Comparison of ENCODE assay signal across 8 mouse cellular contexts in genomic region chr15:98475382-98475781, GRCm38 (mm10). TPM values are rescaled to one million over a fixed set of nuclear protein-coding genes. Genes with fewer than 3 reads are reported as not detected.
A peak's percentile ranks its signal among the peaks of the same experiment; 100 is the strongest.
DNase-seq lines count a peak whose midpoint lies in the region; ATAC-seq and TF ChIP-seq lines count a peak whose summit lies in the region.

No protein-coding gene starts in this region.

- DNase-seq in kidney, adult 18-20 months = peak; percentile 34
- no peak for DNase-seq in kidney, adult 11 months
- peak; percentile 79 to 81 for DNase-seq in B cell, adult 2 months
- peak; percentile 31 for DNase-seq in NIH3T3 (ENCODE audit: low read depth)
- DNase-seq in cerebellum, adult 9-10 months = peak; percentile 22
- DNase-seq in kidney, postnatal 0 days (ENCODE audit: low spot score) = peak; percentile 33
- peak; percentile 13 for DNase-seq in retina, adult 2 months (ENCODE audit: low read depth, low spot score)

- no peak for ATAC-seq in kidney, postnatal 0 days (replicated peaks; ENCODE audit: low FRiP score, low read depth)
- no peak for ATAC-seq in activated CD4-positive, CD25-positive, alpha-beta regulatory T cell, adult 4 months

- no peaks in the 10 kb centered on the region for H3K4me1 ChIP-seq in kidney, postnatal 0 days (replicated peaks; ENCODE audit: insufficient read depth, low read length)

- peak; percentile 67 for TF ChIP-seq CTCF in kidney, postnatal 0 days (IDR thresholded peaks at IDR 0.05; ENCODE audit: low read depth)

- no peaks in the 10 kb centered on the region for H3K9me3 ChIP-seq in kidney, postnatal 0 days (replicated peaks; ENCODE audit: low read length)

- H3K36me3 ChIP-seq in kidney, postnatal 0 days (ENCODE audit: insufficient read depth, low read length) = no peaks in the 10 kb centered on the region

- H3K4me2 ChIP-seq in kidney, postnatal 0 days (ENCODE audit: low read length) = no peak overlapping the region

- H3K27ac ChIP-seq in kidney, postnatal 0 days = no peak overlapping the region

- H3K4me3 ChIP-seq in kidney, postnatal 0 days (replicated peaks; ENCODE audit: low read depth, low read length) = no peak overlapping the region

- 50% methylated on average over 10 of the region's 10 CpGs for WGBS in kidney, postnatal 0 days

- no peak overlapping the region for H3K9ac ChIP-seq in kidney, postnatal 0 days (ENCODE audit: low read depth, low read length)

- H3K27me3 ChIP-seq in kidney, postnatal 0 days (ENCODE audit: insufficient read depth, low read length) = no peaks in the 10 kb centered on the region

RNA-seq across cellular contexts. Expression of gene OR5BS1P, which starts 5.7 kb away (rescaled TPM):
- polyA plus RNA-seq in kidney, postnatal 0 days (2015; fragmentation: Nextera tagmentation; extraction: Ambion mirVana) = not detected in 2 replicates
- polyA plus RNA-seq in activated CD4-positive, CD25-positive, alpha-beta regulatory T cell, adult 4 months (2017; shearing (Covaris generic)) = under 1 TPM in 1 of 2 experiments, not detected in 1; 0.07 TPM

RNA-seq across cellular contexts. Expression of gene Lalba, which starts 7.1 kb away (rescaled TPM):
- polyA plus RNA-seq in kidney, postnatal 0 days (2015; fragmentation: Nextera tagmentation; extraction: Ambion mirVana) = 0.24 and 0.30 TPM in 2 replicates
- polyA plus RNA-seq in activated CD4-positive, CD25-positive, alpha-beta regulatory T cell, adult 4 months (2017; shearing (Covaris generic)) = not detected

RNA-seq across cellular contexts. Expression of gene Olfr279, which starts 16.8 kb away (rescaled TPM):
- polyA plus RNA-seq in kidney, postnatal 0 days (2015; fragmentation: Nextera tagmentation; extraction: Ambion mirVana) = not detected in 2 replicates
- polyA plus RNA-seq in activated CD4-positive, CD25-positive, alpha-beta regulatory T cell, adult 4 months (2017; shearing (Covaris generic)) = not detected

RNA-seq across cellular contexts. Expression of gene Olfr281, which starts 23.0 kb away (rescaled TPM):
- not detected in 2 replicates for polyA plus RNA-seq in kidney, postnatal 0 days (2015; fragmentation: Nextera tagmentation; extraction: Ambion mirVana)
- polyA plus RNA-seq in activated CD4-positive, CD25-positive, alpha-beta regulatory T cell, adult 4 months (2017; shearing (Covaris generic)) = not detected

RNA-seq across cellular contexts. Expression of gene Olfr282, which starts 44.4 kb away (rescaled TPM):
- not detected in 2 replicates for polyA plus RNA-seq in kidney, postnatal 0 days (2015; fragmentation: Nextera tagmentation; extraction: Ambion mirVana)
- polyA plus RNA-seq in activated CD4-positive, CD25-positive, alpha-beta regulatory T cell, adult 4 months (2017; shearing (Covaris generic)) = not detected
